In genomic region chr13:52298362-52298761, GRCm38 (mm10) we compare ENCODE assay signal across 23 mouse cellular contexts.
DNase-seq lines count a peak whose midpoint lies in the region; ATAC-seq and TF ChIP-seq lines count a peak whose summit lies in the region.
"Had no signal": no experiment of that assay in that cellular context is flagged by ENCODE, and none has a peak within 500 bp of the region (broad histone marks: within the 10 kb centered on the region; RNA-seq: fewer than 3 reads in every experiment).

No protein-coding gene starts in this region.

- H3K4me1 ChIP-seq in forebrain, embryonic 14.5 days (ENCODE audit: control insufficient read depth, insufficient read depth, low read length) = peaks cover 2% of the 10 kb centered on the region; the same call in 1 of the 2 replicates
- H3K4me1 ChIP-seq in forebrain, embryonic 10.5 days = no peaks in the 10 kb centered on the region
- peaks cover 20% of the 10 kb centered on the region for H3K4me1 ChIP-seq in midbrain, embryonic 13.5 days (replicated peaks)
- no peaks in the 10 kb centered on the region for H3K4me1 ChIP-seq in midbrain, postnatal 0 days (ENCODE audit: insufficient read depth, low read length)
- 0 out of 2 replicates have a peak, but pooled peaks cover 5% of the 10 kb centered on the region for H3K4me1 ChIP-seq in forebrain, embryonic 16.5 days (replicated peaks; ENCODE audit: control insufficient read depth, insufficient read depth, low read length)
- H3K4me1 ChIP-seq: embryonic facial prominence, embryonic 13.5 days; heart, embryonic 15.5 days; intestine, embryonic 15.5 days had no signal

- no peak overlapping the region for H3K4me3 ChIP-seq in forebrain, embryonic 14.5 days (ENCODE audit: low read depth, low read length)
- H3K4me3 ChIP-seq in forebrain, embryonic 10.5 days = no peak overlapping the region
- no peak overlapping the region for H3K4me3 ChIP-seq in midbrain, embryonic 13.5 days (replicated peaks)
- H3K4me3 ChIP-seq in midbrain, postnatal 0 days (ENCODE audit: low read depth, low read length) = no peak overlapping the region
- no peak overlapping the region for H3K4me3 ChIP-seq in forebrain, embryonic 16.5 days (replicated peaks; ENCODE audit: low read length)
- H3K4me3 ChIP-seq: embryonic facial prominence, embryonic 13.5 days; erythroblast, embryonic 14.5 days; gastrocnemius, adult 2 months; heart, embryonic 15.5 days; hindbrain, embryonic 10.5 days; intestine, embryonic 15.5 days had no signal

- H3K4me2 ChIP-seq in forebrain, embryonic 14.5 days (ENCODE audit: low read length) = no peak overlapping the region
- H3K4me2 ChIP-seq in midbrain, embryonic 13.5 days (replicated peaks) = no peak overlapping the region
- no peak overlapping the region for H3K4me2 ChIP-seq in midbrain, postnatal 0 days (ENCODE audit: low read depth, low read length, poor library complexity, severe bottlenecking)
- no peak overlapping the region for H3K4me2 ChIP-seq in forebrain, embryonic 16.5 days (ENCODE audit: low read length)
- H3K4me2 ChIP-seq: embryonic facial prominence, embryonic 13.5 days; heart, embryonic 11.5 days; heart, embryonic 15.5 days; hindbrain, embryonic 14.5 days; intestine, embryonic 15.5 days had no signal

- H3K9ac ChIP-seq in forebrain, embryonic 14.5 days (ENCODE audit: low read length) = no peak overlapping the region
- no peak overlapping the region for H3K9ac ChIP-seq in midbrain, embryonic 13.5 days (replicated peaks)
- no peak overlapping the region for H3K9ac ChIP-seq in midbrain, postnatal 0 days (replicated peaks; ENCODE audit: low read length, poor library complexity, severe bottlenecking)
- no peak overlapping the region for H3K9ac ChIP-seq in forebrain, embryonic 16.5 days (replicated peaks; ENCODE audit: low read depth, low read length)
- H3K9ac ChIP-seq: embryonic facial prominence, embryonic 13.5 days; heart, embryonic 15.5 days; hindbrain, embryonic 14.5 days; intestine, embryonic 15.5 days had no signal

- H3K27ac ChIP-seq in forebrain, embryonic 14.5 days (ENCODE audit: low read depth, low read length) = no peak overlapping the region
- no peak overlapping the region for H3K27ac ChIP-seq in forebrain, embryonic 10.5 days
- 0 out of 2 replicates have a peak overlapping the region, but pooled peaks have one; percentile 9 for H3K27ac ChIP-seq in midbrain, embryonic 13.5 days
- H3K27ac ChIP-seq in midbrain, postnatal 0 days (ENCODE audit: low read depth, low read length) = no peak overlapping the region
- no peak overlapping the region for H3K27ac ChIP-seq in forebrain, embryonic 16.5 days (ENCODE audit: low read length)
- H3K27ac ChIP-seq: embryonic facial prominence, embryonic 13.5 days; gastrocnemius, adult 2 months; heart, embryonic 15.5 days; hindbrain, embryonic 10.5 days; hindbrain, embryonic 14.5 days; intestine, embryonic 15.5 days had no signal

- peak; percentile 70 for ATAC-seq in forebrain, embryonic 14.5 days
- no peak for ATAC-seq in midbrain, embryonic 13.5 days
- no peak for ATAC-seq in midbrain, postnatal 0 days (ENCODE audit: low FRiP score)
- peak; percentile 64 for ATAC-seq in forebrain, embryonic 16.5 days
- ATAC-seq: intestine, embryonic 15.5 days had no signal

- H3K9me3 ChIP-seq in forebrain, embryonic 14.5 days (replicated peaks; ENCODE audit: control insufficient read depth, low read length) = no peaks in the 10 kb centered on the region
- no peaks in the 10 kb centered on the region for H3K9me3 ChIP-seq in forebrain, embryonic 10.5 days
- 0 out of 2 replicates have a peak, but pooled peaks cover 2% of the 10 kb centered on the region for H3K9me3 ChIP-seq in midbrain, embryonic 13.5 days
- no peaks in the 10 kb centered on the region for H3K9me3 ChIP-seq in midbrain, postnatal 0 days (ENCODE audit: low read length)
- H3K9me3 ChIP-seq in forebrain, embryonic 16.5 days (ENCODE audit: control insufficient read depth, low read length) = no peaks in the 10 kb centered on the region
- H3K9me3 ChIP-seq: embryonic facial prominence, embryonic 13.5 days; heart, embryonic 15.5 days; hindbrain, embryonic 10.5 days; intestine, embryonic 15.5 days had no signal

- peak; percentile 81 for DNase-seq in forebrain, embryonic 14.5 days (ENCODE audit: low spot score)
- DNase-seq in forebrain, embryonic 10.5 days (ENCODE audit: extremely low spot score, low spot score) = no peak
- DNase-seq in midbrain, postnatal 0 days (ENCODE audit: low spot score) = no peak
- peak; percentile 87 for DNase-seq in brain, embryonic 14.5 days (ENCODE audit: low read depth)
- DNase-seq in embryo, embryonic 10 days (ENCODE audit: low spot score) = no peak
- DNase-seq: adrenal gland, adult 2 months; adrenal gland, postnatal 25 days; cerebellum, adult 11 months; cerebellum, adult 8-10 months; cerebellum, postnatal 14 days; gastrocnemius, adult 2 months; gastrocnemius, postnatal 25 days; kidney, adult 18-20 months had no signal

- H3K36me3 ChIP-seq in forebrain, embryonic 14.5 days (ENCODE audit: control insufficient read depth, insufficient read depth, low read length) = no peaks in the 10 kb centered on the region
- no peaks in the 10 kb centered on the region for H3K36me3 ChIP-seq in forebrain, embryonic 10.5 days (replicated peaks)
- H3K36me3 ChIP-seq in midbrain, embryonic 13.5 days = no peaks in the 10 kb centered on the region
- no peaks in the 10 kb centered on the region for H3K36me3 ChIP-seq in midbrain, postnatal 0 days (ENCODE audit: insufficient read depth, low read length)
- no peaks in the 10 kb centered on the region for H3K36me3 ChIP-seq in forebrain, embryonic 16.5 days (ENCODE audit: control insufficient read depth, insufficient read depth)
- H3K36me3 ChIP-seq: embryonic facial prominence, embryonic 13.5 days; heart, embryonic 15.5 days; hindbrain, embryonic 10.5 days; intestine, embryonic 15.5 days had no signal

- TF ChIP-seq POLR2A in brain, embryonic 14.5 days (IDR thresholded peaks at IDR 0.05; ENCODE audit: borderline replicate concordance, extremely low read depth, insufficient read depth, insufficient read length, poor library complexity, severe bottlenecking) = no peak

- TF ChIP-seq CTCF in midbrain, postnatal 0 days (IDR thresholded peaks at IDR 0.05) = no peak
- no peak for TF ChIP-seq CTCF in brain, embryonic 14.5 days (IDR thresholded peaks at IDR 0.05; ENCODE audit: borderline replicate concordance, extremely low read depth, insufficient read depth, insufficient read length)

- WGBS in forebrain, embryonic 14.5 days = 26% methylated on average over 5 of the region's 5 CpGs
- 81% methylated on average over 5 of the region's 5 CpGs for WGBS in forebrain, embryonic 10.5 days
- 69% methylated on average over 5 of the region's 5 CpGs for WGBS in midbrain, embryonic 13.5 days
- WGBS in midbrain, postnatal 0 days = 55% methylated on average over 5 of the region's 5 CpGs
- 26% methylated on average over 5 of the region's 5 CpGs for WGBS in forebrain, embryonic 16.5 days

- no peaks in the 10 kb centered on the region for H3K27me3 ChIP-seq in forebrain, embryonic 14.5 days (replicated peaks; ENCODE audit: control insufficient read depth, insufficient read depth, low read length)
- H3K27me3 ChIP-seq in forebrain, embryonic 10.5 days (ENCODE audit: poor library complexity, severe bottlenecking) = no peaks in the 10 kb centered on the region
- no peaks in the 10 kb centered on the region for H3K27me3 ChIP-seq in midbrain, embryonic 13.5 days
- no peaks in the 10 kb centered on the region for H3K27me3 ChIP-seq in midbrain, postnatal 0 days (ENCODE audit: insufficient read depth, low read length)
- H3K27me3 ChIP-seq in forebrain, embryonic 16.5 days (replicated peaks; ENCODE audit: control insufficient read depth, insufficient read depth, low read length) = no peaks in the 10 kb centered on the region
- H3K27me3 ChIP-seq: CH12.LX; embryonic facial prominence, embryonic 13.5 days; heart, embryonic 15.5 days; intestine, embryonic 15.5 days had no signal

Comparison
In these comparisons a context has a peak if more than half of its experiments do, and no peak if none do; other contexts are left out.
1. DNase-seq: peak in forebrain, embryonic 14.5 days (single experiment) and brain, embryonic 14.5 days (single experiment); none in forebrain, embryonic 10.5 days (single experiment), midbrain, postnatal 0 days (single experiment) and embryo, embryonic 10 days (single experiment).
2. ATAC-seq: peak in forebrain, embryonic 14.5 days (single experiment) and forebrain, embryonic 16.5 days (single experiment); none in midbrain, embryonic 13.5 days (single experiment) and midbrain, postnatal 0 days (single experiment).